Mouse (Mus musculus): ENCODE data around the gene Polr3b. TPM values are rescaled to one million over a fixed set of nuclear protein-coding genes. Genes with fewer than 3 reads are reported as not detected.

Polr3b gene
- polyA plus RNA-seq, 1 experiment, result 13.5 TPM

DNA sequence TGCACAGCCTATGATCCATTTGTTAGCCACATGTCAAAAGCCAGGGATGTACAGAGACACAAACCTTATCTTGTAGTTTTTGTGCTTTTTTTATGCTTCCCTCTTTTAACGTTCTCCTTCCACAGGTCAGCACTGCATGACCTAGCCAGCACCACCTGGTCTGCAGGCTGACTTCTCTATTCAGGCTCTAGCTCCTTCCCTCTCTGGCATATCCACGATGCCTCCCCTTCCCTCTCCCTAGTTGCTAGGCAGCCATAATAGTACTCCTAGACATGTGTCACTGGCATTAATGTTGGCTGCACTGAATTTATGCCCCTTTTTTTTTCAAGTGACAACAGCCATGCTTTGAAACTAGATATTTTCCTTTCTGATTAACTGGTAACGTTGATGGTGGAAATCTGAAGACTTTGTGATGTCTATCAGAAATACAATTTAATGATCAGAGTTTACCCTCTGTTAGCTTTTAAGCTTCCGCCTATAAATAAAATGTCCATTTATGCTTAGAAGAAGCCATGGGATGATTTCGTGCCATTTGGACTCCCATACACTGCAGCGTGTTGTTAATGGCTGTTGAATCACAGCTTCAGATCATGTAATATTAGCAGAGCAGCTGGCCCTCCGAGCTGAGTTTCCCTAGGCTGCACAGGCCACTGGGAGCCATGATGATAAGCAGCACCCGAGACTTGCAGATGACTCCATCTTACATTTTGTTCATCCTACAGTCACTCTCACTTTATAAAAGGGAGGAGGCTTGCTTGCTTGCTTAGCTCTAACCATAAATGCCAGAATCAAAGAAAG lies 71.9 kb downstream of the Polr3b start:
- DNase-seq (ENCODE audit: low read depth), result peak; percentile 44
- TF ChIP-seq CTCF (IDR thresholded peaks at IDR 0.05; ENCODE audit: borderline replicate concordance, extremely low read depth, insufficient read depth, insufficient read length), result no peak
- TF ChIP-seq POLR2A (IDR thresholded peaks at IDR 0.05; ENCODE audit: borderline replicate concordance, extremely low read depth, insufficient read depth, insufficient read length, poor library complexity, severe bottlenecking), result no peak

DNA sequence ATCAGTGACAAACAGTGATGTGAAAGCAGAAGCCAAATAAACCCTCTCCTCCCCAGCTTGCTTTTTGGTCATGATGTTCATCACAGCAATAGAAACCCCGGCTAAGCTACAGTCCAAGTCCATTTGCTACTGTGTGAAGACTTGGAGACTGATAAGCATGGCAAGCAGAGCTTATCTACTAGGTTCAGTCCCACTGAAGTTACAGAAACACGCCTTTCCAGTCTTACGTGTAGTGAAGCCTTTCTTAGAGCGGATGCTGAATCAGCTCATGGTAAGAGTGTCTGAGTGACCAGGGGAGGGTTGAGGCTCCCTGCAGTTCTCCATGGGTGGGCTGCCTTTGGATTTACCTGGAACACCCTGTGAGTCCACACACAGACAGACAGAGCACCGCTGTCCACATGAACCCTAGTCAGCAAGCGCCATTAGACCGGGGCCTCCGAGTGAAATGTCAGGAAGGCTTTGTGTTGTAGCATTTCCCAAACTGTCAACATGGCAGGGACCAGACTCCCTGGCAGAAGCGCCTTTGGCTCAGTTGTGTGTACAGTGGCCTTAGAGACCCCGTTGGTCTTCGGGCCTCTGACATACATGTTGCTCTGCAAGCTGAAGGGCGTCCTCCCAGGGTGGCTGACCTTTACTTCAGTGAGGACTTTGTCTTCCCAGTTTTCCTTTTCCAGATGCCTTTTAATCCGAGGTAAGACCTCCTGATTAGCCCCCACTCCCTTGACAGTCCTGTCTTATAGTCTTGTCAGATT lies 78.3 kb downstream of the Polr3b start:
- DNase-seq (ENCODE audit: low read depth), result no peak
- TF ChIP-seq CTCF (IDR thresholded peaks at IDR 0.05; ENCODE audit: borderline replicate concordance, extremely low read depth, insufficient read depth, insufficient read length) (no peak), POLR2A (IDR thresholded peaks at IDR 0.05; ENCODE audit: borderline replicate concordance, extremely low read depth, insufficient read depth, insufficient read length, poor library complexity, severe bottlenecking) (no peak)

DNA sequence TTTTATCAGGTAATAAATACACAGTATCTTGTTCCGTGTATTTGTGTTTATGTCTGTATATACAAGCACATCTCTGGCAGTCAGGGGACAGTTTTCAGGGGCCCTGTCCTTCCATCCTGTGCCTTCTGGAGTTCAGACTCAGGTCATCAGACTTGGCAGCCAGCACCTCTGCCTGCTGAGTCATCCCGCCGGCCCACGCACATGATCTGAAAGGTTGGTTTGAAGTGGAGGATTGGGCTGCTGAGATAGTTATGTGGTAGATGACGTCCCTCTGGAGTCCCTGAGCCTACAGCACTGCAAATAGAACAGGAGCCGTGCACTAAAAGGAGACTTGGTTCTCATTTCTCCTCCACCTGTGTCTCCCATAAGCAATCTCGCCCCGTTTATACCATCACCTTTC lies 79.0 kb downstream of the Polr3b start:
- TF ChIP-seq POLR2A (IDR thresholded peaks at IDR 0.05; ENCODE audit: borderline replicate concordance, extremely low read depth, insufficient read depth, insufficient read length, poor library complexity, severe bottlenecking), result no peak
- TF ChIP-seq CTCF (IDR thresholded peaks at IDR 0.05; ENCODE audit: borderline replicate concordance, extremely low read depth, insufficient read depth, insufficient read length), result no peak
- DNase-seq (ENCODE audit: low read depth), result no peak

DNA sequence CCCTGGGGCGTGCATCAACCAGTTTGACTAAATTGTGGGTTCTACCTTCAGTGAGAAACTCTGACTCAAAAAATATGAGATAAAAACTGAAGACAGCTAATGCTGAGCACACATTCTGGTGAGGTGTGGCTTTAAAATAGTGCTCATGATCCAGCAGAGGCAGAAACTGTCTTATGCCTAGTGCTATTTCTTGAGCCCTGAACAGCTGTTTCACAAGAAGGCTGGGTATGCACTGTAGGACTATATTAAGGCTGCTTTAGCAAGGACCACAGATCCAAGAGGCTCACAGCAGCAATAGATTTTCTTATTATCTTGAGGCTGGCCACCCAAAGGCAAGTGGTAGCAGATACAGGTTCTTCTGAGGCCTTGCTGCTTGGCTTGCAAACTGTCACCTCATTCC lies 80.0 kb downstream of the Polr3b start:
- TF ChIP-seq POLR2A (IDR thresholded peaks at IDR 0.05; ENCODE audit: borderline replicate concordance, extremely low read depth, insufficient read depth, insufficient read length, poor library complexity, severe bottlenecking) (no peak), CTCF (IDR thresholded peaks at IDR 0.05; ENCODE audit: borderline replicate concordance, extremely low read depth, insufficient read depth, insufficient read length) (no peak)
- no peak for DNase-seq (ENCODE audit: low read depth)

DNA sequence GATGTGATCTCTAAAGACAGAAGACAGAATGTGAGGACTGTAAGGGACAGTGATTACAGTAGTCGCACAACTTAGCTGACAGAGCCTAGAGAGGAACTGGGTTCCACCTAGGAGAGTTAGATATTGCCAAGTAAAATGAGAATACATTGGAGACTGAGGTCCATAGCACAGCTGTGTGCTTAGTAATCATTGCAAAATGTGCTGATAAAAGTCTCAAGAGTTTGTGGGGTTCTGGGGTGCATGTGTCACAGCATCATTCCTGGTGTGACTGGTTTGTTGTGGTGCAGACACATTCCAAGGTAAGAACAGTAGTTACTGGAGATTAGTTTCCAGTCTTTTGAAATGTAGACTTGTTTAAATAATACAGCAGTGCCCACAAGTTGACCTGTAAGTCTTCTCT lies 82.5 kb downstream of the Polr3b start:
- TF ChIP-seq CTCF (IDR thresholded peaks at IDR 0.05; ENCODE audit: borderline replicate concordance, extremely low read depth, insufficient read depth, insufficient read length) (no peak), POLR2A (IDR thresholded peaks at IDR 0.05; ENCODE audit: borderline replicate concordance, extremely low read depth, insufficient read depth, insufficient read length, poor library complexity, severe bottlenecking) (no peak)

DNA sequence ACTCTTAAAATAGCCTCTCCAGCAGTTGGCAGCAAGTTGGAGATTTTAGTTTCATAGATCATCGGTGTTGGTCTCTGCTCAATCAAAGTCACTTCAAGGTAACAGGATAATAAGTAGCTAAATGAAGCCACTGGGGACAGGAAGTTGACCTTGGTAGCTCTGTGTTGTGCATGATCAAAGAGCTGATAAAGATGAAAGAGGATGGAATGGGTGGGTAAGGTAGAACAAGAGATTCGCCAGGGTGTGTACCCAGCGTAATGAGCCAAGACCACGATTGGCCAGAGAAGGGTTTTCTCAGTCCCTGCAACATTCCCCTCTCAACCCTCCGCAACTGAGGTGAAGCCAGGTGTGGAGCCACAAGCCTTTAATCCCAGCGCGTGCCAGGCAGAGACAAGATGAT lies 83.1 kb downstream of the Polr3b start:
- no peak for TF ChIP-seq POLR2A (IDR thresholded peaks at IDR 0.05; ENCODE audit: borderline replicate concordance, extremely low read depth, insufficient read depth, insufficient read length, poor library complexity, severe bottlenecking)
- no peak for TF ChIP-seq CTCF (IDR thresholded peaks at IDR 0.05; ENCODE audit: borderline replicate concordance, extremely low read depth, insufficient read depth, insufficient read length)
- no peak for DNase-seq (ENCODE audit: low read depth)

More for the DNA sequence above, 82.5 kb downstream of the Polr3b start:
- DNase-seq (ENCODE audit: low read depth), result no peak

DNA sequence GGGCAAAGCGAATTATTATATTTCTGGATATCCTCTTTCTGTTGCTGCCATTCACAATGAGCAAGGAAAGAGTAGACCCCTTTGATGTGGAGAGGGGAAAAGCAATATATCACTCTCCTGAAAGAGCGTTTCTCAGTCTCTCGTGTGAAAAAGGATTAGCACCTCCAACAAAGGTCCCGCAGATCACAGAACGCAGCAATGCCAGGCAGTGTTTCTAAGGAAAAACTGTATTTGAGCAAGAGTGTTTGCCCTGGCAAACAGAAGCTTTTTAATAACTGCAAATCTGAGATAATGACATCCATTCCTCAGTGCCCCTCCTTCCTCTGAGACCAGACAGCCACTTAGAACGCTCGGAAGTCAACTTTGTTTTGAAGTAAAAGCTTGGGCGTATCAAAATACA lies 84.5 kb downstream of the Polr3b start:
- TF ChIP-seq POLR2A (IDR thresholded peaks at IDR 0.05; ENCODE audit: borderline replicate concordance, extremely low read depth, insufficient read depth, insufficient read length, poor library complexity, severe bottlenecking) (no peak), CTCF (IDR thresholded peaks at IDR 0.05; ENCODE audit: borderline replicate concordance, extremely low read depth, insufficient read depth, insufficient read length) (no peak)
- peak; percentile 58 for DNase-seq (ENCODE audit: low read depth)

DNA sequence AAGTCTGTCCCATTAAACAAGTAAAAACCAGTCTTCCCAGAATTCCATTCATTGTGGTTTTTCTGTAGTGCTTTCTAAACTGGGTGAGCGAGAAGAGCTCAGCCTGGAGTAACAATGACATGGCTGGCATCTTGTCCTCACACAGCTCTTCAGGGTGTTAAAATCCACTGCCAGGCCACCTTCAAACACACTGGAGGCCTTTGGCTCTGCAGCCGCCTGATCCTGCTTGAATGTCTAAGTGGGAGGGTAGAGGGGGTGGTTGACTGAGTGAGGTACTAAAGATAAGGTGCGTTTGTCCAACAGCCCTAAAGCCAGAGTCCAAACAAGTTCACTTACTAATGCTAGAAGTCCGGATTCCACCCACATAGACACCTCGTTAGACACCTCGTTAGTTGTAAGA lies 85.1 kb downstream of the Polr3b start:
- peak; percentile 72 for DNase-seq (ENCODE audit: low read depth)

DNA sequence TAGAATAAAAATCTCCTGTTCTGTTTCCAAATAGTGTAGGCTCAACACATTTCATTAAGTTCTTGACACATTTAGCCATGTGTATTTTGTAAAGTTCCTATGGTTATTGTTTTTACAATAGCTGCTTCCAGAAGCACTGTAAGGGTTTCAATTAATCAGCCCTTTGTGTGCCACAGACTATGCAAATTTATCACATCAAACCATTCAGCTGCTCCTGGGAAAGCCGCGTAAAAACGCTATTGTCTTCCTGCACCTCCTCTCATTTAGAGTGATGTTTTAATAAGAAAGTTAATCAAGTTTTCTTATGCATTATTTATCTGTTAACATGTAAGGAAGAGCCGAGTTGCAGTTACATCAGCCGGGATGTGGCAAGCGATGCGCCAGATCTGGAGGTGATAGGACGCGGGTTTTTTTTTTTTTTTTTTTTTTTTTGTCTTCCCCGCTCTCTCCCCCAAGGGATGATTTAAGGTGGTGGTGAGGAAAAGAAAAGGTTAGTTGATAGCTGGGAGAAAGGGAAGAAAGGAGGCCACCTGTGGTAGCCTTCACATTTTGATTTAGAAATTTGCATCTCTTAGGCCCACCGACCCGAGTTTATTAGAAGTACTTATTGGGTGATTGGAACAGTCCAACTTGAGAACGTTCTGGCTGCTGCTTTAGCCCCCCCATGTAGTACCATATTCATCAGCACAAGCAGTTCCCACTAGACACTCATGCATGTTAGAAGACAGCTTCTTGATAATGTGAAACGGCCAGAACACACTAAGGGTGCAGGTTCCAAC lies 85.8 kb downstream of the Polr3b start:
- peak; percentile 70 for DNase-seq (ENCODE audit: low read depth)
- no peak for TF ChIP-seq CTCF (IDR thresholded peaks at IDR 0.05; ENCODE audit: borderline replicate concordance, extremely low read depth, insufficient read depth, insufficient read length)

More for the DNA sequence above, 85.1 kb downstream of the Polr3b start:
- TF ChIP-seq CTCF (IDR thresholded peaks at IDR 0.05; ENCODE audit: borderline replicate concordance, extremely low read depth, insufficient read depth, insufficient read length) (no peak), POLR2A (IDR thresholded peaks at IDR 0.05; ENCODE audit: borderline replicate concordance, extremely low read depth, insufficient read depth, insufficient read length, poor library complexity, severe bottlenecking) (no peak)

DNA sequence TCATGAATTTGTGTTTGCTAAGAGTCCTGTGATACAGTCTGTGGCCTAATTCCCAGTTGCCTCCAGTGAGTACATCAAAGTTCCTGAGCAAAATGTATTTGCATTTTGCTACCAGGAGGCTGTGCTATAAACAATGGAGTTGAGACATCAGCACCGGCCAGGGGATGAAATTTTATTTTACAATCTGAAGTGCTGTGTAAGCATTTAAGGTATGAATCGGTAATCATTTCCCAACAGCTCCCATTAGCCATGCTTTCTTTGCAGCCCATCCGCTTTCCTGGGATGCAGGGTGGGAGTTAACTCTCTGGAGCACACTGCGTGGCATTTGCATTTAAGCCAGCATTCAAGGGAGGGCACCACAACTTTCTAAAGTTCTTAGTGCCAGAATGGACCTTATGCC lies 88.1 kb downstream of the Polr3b start:
- peak; percentile 70 for DNase-seq (ENCODE audit: low read depth)
- 0 out of 2 replicates have a peak, but pooled peaks have one; percentile 13 for TF ChIP-seq CTCF (IDR thresholded peaks at IDR 0.05; ENCODE audit: borderline replicate concordance, extremely low read depth, insufficient read depth, insufficient read length)
- TF ChIP-seq POLR2A (IDR thresholded peaks at IDR 0.05; ENCODE audit: borderline replicate concordance, extremely low read depth, insufficient read depth, insufficient read length, poor library complexity, severe bottlenecking), result no peak

DNA sequence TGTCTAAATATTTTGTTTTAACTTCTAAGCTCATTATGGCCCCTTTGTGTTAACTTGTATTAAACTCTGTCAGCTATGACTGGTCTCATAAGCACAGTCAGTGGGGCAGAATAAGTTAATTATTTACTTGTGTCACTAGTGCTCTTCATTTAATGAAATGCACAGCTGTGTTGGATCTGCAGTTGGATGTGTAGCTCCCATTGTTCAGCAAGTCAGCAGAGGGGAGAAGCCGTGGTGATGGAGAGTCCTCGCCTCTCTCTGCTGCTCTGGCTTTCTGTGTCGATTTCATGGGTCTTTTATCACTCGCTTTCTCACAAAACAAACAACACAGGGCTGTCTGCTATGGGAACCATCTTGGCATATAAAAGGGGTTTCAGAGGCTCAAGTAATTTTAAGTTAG lies 88.7 kb downstream of the Polr3b start:
- TF ChIP-seq POLR2A (IDR thresholded peaks at IDR 0.05; ENCODE audit: borderline replicate concordance, extremely low read depth, insufficient read depth, insufficient read length, poor library complexity, severe bottlenecking) (no peak), CTCF (IDR thresholded peaks at IDR 0.05; ENCODE audit: borderline replicate concordance, extremely low read depth, insufficient read depth, insufficient read length) (no peak)
- DNase-seq (ENCODE audit: low read depth), result peak; percentile 89

All from brain, embryonic 14.5 days (tissue).